Mouse (Mus musculus): ENCODE results near the gene Rpe. TPM values are rescaled to one million over a fixed set of nuclear protein-coding genes. Genes with fewer than 3 reads are reported as not detected.

The Rpe gene
- polyA plus RNA-seq (2012; rRNA removed), result 12.3 and 17.6 TPM in 2 replicates

GRCm38 (mm10) chr1:66700693-66701575, at the start of gene Rpe:
TSS of gene Rpe (plus strand) at chr1:66700831.
- no peaks in the 10 kb centered on the region for H3K36me3 ChIP-seq (ENCODE audit: control insufficient read depth, insufficient read depth, low read length)
- H3K4me3 ChIP-seq (ENCODE audit: insufficient read depth, low read depth, low read length), result peak within 1 kb of the TSS; percentile 88
- peak within 1 kb of the TSS; percentile 52; the same call in 1 of the 2 replicates for H3K27ac ChIP-seq (ENCODE audit: insufficient read depth, low read depth, low read length)
- no peaks in the 10 kb centered on the region for H3K27me3 ChIP-seq (replicated peaks; ENCODE audit: control insufficient read depth, insufficient read depth, low read length)
- WGBS, result under 1% methylated on average over 73 of the region's 73 CpGs
- TF ChIP-seq CTCF (conservative IDR thresholded peaks at IDR 0.05; ENCODE audit: insufficient read depth, insufficient read length, low read depth, low read length) (no peak), POLR2A (IDR thresholded peaks at IDR 0.05; ENCODE audit: low read depth, low read length) (peak; percentile 44)
- H3K4me1 ChIP-seq (ENCODE audit: control insufficient read depth, insufficient read depth, low read length), result peaks cover 12% of the 10 kb centered on the region
- DNase-seq, result peak; percentile 95

GRCm38 (mm10) chr1:66655119-66655746, 45.4 kb upstream of the Rpe start:
- TF ChIP-seq POLR2A (IDR thresholded peaks at IDR 0.05; ENCODE audit: low read depth, low read length) (no peak), CTCF (conservative IDR thresholded peaks at IDR 0.05; ENCODE audit: insufficient read depth, insufficient read length, low read depth, low read length) (no peak)
- Histone ChIP-seq H3K4me1 (ENCODE audit: control insufficient read depth, insufficient read depth, low read length) (no peaks in the 10 kb centered on the region), H3K4me3 (ENCODE audit: insufficient read depth, low read depth, low read length) (no peak overlapping the region), H3K27me3 (replicated peaks; ENCODE audit: control insufficient read depth, insufficient read depth, low read length) (no peaks in the 10 kb centered on the region), H3K27ac (ENCODE audit: insufficient read depth, low read depth, low read length) (no peak overlapping the region), H3K36me3 (ENCODE audit: control insufficient read depth, insufficient read depth, low read length) (no peaks in the 10 kb centered on the region)
- 66% methylated on average over 4 of the region's 4 CpGs for WGBS
- DNase-seq, result no peak

GRCm38 (mm10) chr1:66655747-66656119, 44.9 kb upstream of the Rpe start:
- H3K4me1 ChIP-seq (ENCODE audit: control insufficient read depth, insufficient read depth, low read length), result no peaks in the 10 kb centered on the region
- H3K4me3 ChIP-seq (ENCODE audit: insufficient read depth, low read depth, low read length), result no peak overlapping the region
- TF ChIP-seq POLR2A (IDR thresholded peaks at IDR 0.05; ENCODE audit: low read depth, low read length) (no peak), CTCF (conservative IDR thresholded peaks at IDR 0.05; ENCODE audit: insufficient read depth, insufficient read length, low read depth, low read length) (no peak)
- H3K27me3 ChIP-seq (replicated peaks; ENCODE audit: control insufficient read depth, insufficient read depth, low read length), result no peaks in the 10 kb centered on the region
- H3K36me3 ChIP-seq (ENCODE audit: control insufficient read depth, insufficient read depth, low read length), result no peaks in the 10 kb centered on the region
- no peak overlapping the region for H3K27ac ChIP-seq (ENCODE audit: insufficient read depth, low read depth, low read length)
- peak; percentile 16 for DNase-seq

- H3K36me3 ChIP-seq (ENCODE audit: control insufficient read depth, insufficient read depth, low read length), result no peaks in the 10 kb centered on the region
- TF ChIP-seq CTCF (conservative IDR thresholded peaks at IDR 0.05; ENCODE audit: insufficient read depth, insufficient read length, low read depth, low read length), result no peak
- TF ChIP-seq POLR2A (IDR thresholded peaks at IDR 0.05; ENCODE audit: low read depth, low read length), result no peak
- 71% methylated on average over 7 of the region's 7 CpGs for WGBS
- no peak overlapping the region for H3K4me3 ChIP-seq (ENCODE audit: insufficient read depth, low read depth, low read length)
- H3K27ac ChIP-seq (ENCODE audit: insufficient read depth, low read depth, low read length), result no peak overlapping the region
- DNase-seq, result no peak
- H3K4me1 ChIP-seq (ENCODE audit: control insufficient read depth, insufficient read depth, low read length), result no peaks in the 10 kb centered on the region
- no peaks in the 10 kb centered on the region for H3K27me3 ChIP-seq (replicated peaks; ENCODE audit: control insufficient read depth, insufficient read depth, low read length)
These were observed 29.2 kb upstream of the Rpe start for GRCm38 (mm10) chr1:66671475-66671874.

- Histone ChIP-seq H3K36me3 (ENCODE audit: control insufficient read depth, insufficient read depth, low read length) (no peaks in the 10 kb centered on the region), H3K4me3 (ENCODE audit: insufficient read depth, low read depth, low read length) (no peak overlapping the region), H3K4me1 (ENCODE audit: control insufficient read depth, insufficient read depth, low read length) (no peaks in the 10 kb centered on the region), H3K27ac (ENCODE audit: insufficient read depth, low read depth, low read length) (no peak overlapping the region), H3K27me3 (replicated peaks; ENCODE audit: control insufficient read depth, insufficient read depth, low read length) (no peaks in the 10 kb centered on the region)
- TF ChIP-seq POLR2A (IDR thresholded peaks at IDR 0.05; ENCODE audit: low read depth, low read length) (no peak), CTCF (conservative IDR thresholded peaks at IDR 0.05; ENCODE audit: insufficient read depth, insufficient read length, low read depth, low read length) (no peak)
- WGBS, result 80% methylated on average over 7 of the region's 7 CpGs
- DNase-seq, result no peak
These were observed 27.8 kb upstream of the Rpe start for GRCm38 (mm10) chr1:66672812-66673211.

GRCm38 (mm10) chr1:66677928-66678327, 22.7 kb upstream of the Rpe start:
- no peak overlapping the region for H3K4me3 ChIP-seq (ENCODE audit: insufficient read depth, low read depth, low read length)
- TF ChIP-seq POLR2A (IDR thresholded peaks at IDR 0.05; ENCODE audit: low read depth, low read length) (no peak), CTCF (conservative IDR thresholded peaks at IDR 0.05; ENCODE audit: insufficient read depth, insufficient read length, low read depth, low read length) (no peak)
- DNase-seq, result no peak
- WGBS, result 74% methylated on average over 14 of the region's 14 CpGs
- no peaks in the 10 kb centered on the region for H3K27me3 ChIP-seq (replicated peaks; ENCODE audit: control insufficient read depth, insufficient read depth, low read length)
- H3K27ac ChIP-seq (ENCODE audit: insufficient read depth, low read depth, low read length), result no peak overlapping the region
- no peaks in the 10 kb centered on the region for H3K4me1 ChIP-seq (ENCODE audit: control insufficient read depth, insufficient read depth, low read length)
- H3K36me3 ChIP-seq (ENCODE audit: control insufficient read depth, insufficient read depth, low read length), result no peaks in the 10 kb centered on the region

GRCm38 (mm10) chr1:66678662-66679061, 22.0 kb upstream of the Rpe start:
- TF ChIP-seq CTCF (conservative IDR thresholded peaks at IDR 0.05; ENCODE audit: insufficient read depth, insufficient read length, low read depth, low read length) (no peak), POLR2A (IDR thresholded peaks at IDR 0.05; ENCODE audit: low read depth, low read length) (no peak)
- no peak overlapping the region for H3K4me3 ChIP-seq (ENCODE audit: insufficient read depth, low read depth, low read length)
- H3K4me1 ChIP-seq (ENCODE audit: control insufficient read depth, insufficient read depth, low read length), result no peaks in the 10 kb centered on the region
- H3K27ac ChIP-seq (ENCODE audit: insufficient read depth, low read depth, low read length), result no peak overlapping the region
- 14% methylated on average over 2 of the region's 2 CpGs for WGBS
- no peaks in the 10 kb centered on the region for H3K36me3 ChIP-seq (ENCODE audit: control insufficient read depth, insufficient read depth, low read length)
- DNase-seq, result no peak
- H3K27me3 ChIP-seq (replicated peaks; ENCODE audit: control insufficient read depth, insufficient read depth, low read length), result no peaks in the 10 kb centered on the region
